9 mouse cellular contexts compared by ENCODE assay signal in the genomic region with DNA sequence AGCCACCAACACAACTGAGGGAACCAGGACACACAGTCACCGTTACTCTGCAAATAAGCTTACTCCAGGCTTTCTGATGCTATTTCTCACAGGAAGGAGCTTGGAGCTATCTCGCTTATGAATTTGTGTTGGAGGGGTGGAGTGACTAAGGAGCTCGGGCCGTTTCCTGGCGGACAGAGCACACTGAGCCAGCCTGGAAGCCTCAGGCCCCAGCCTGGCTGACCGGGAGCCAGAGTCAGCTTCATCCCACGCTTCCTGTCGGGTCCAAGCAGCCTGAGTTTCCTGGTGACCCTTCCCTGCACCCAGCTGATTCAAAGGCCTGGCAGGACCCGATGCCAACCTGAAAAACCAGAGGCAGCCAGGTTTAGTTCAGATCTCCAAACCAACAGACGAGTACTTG. TPM values are rescaled to one million over a fixed set of nuclear protein-coding genes. Genes with fewer than 3 reads are reported as not detected.
DNase-seq lines count a peak whose midpoint lies in the region; ATAC-seq and TF ChIP-seq lines count a peak whose summit lies in the region.
"Had no signal": no experiment of that assay in that cellular context is flagged by ENCODE, and none has a peak within 500 bp of the region (broad histone marks: within the 10 kb centered on the region; RNA-seq: fewer than 3 reads in every experiment).

No protein-coding gene starts in this region.

- TF ChIP-seq EP300 in liver, embryonic 14.5 days (IDR thresholded peaks at IDR 0.05; ENCODE audit: low read depth) = no peak

- intact Hi-C loops in gastrocnemius, adult 2 months (cut with DNase I) = no loop called here
- intact Hi-C loops in heart, postnatal 14 days (cut with DNase I) = no loop called here

- 0 out of 2 replicates have a peak, but pooled peaks have one; percentile 11 for ATAC-seq in liver, embryonic 14.5 days (ENCODE audit: insufficient read depth)
- ATAC-seq in midbrain, embryonic 11.5 days (ENCODE audit: low FRiP score) = no peak

- H3K4me2 ChIP-seq in liver, embryonic 14.5 days (ENCODE audit: low read depth) = no peak overlapping the region
- no peak overlapping the region for H3K4me2 ChIP-seq in midbrain, embryonic 11.5 days
- H3K4me2 ChIP-seq: limb, embryonic 13.5 days had no signal

- TF ChIP-seq CTCF in gastrocnemius, adult 2 months (IDR thresholded peaks at IDR 0.05) = no peak
- TF ChIP-seq CTCF in liver, embryonic 14.5 days (IDR thresholded peaks at IDR 0.05; ENCODE audit: low read depth) = no peak

- H3K36me3 ChIP-seq in liver, embryonic 14.5 days (replicated peaks; ENCODE audit: control insufficient read depth, insufficient read depth, low read depth) = no peaks in the 10 kb centered on the region
- H3K36me3 ChIP-seq in midbrain, embryonic 11.5 days (ENCODE audit: control insufficient read depth, insufficient read depth, low read length) = no peaks in the 10 kb centered on the region
- H3K36me3 ChIP-seq: limb, embryonic 13.5 days had no signal

- peak overlapping the region; percentile 73 for H3K27ac ChIP-seq in gastrocnemius, adult 2 months
- no peak overlapping the region for H3K27ac ChIP-seq in liver, embryonic 14.5 days
- H3K27ac ChIP-seq in midbrain, embryonic 11.5 days (ENCODE audit: low read depth, low read length) = no peak overlapping the region
- H3K27ac ChIP-seq: limb, embryonic 13.5 days had no signal

- H3K4me1 ChIP-seq in liver, embryonic 14.5 days (replicated peaks; ENCODE audit: control insufficient read depth in 2 of 2, insufficient read depth in 2 of 2, low read length in 1 of 2) = no peaks in the 10 kb centered on the region; a peak in 1 of 4 replicates
- H3K4me1 ChIP-seq in midbrain, embryonic 11.5 days (ENCODE audit: control insufficient read depth, insufficient read depth, low read length) = no peaks in the 10 kb centered on the region
- H3K4me1 ChIP-seq: limb, embryonic 13.5 days had no signal

- H3K9ac ChIP-seq in liver, embryonic 14.5 days (replicated peaks) = no peak overlapping the region
- H3K9ac ChIP-seq in midbrain, embryonic 11.5 days (ENCODE audit: low read length) = no peak overlapping the region
- H3K9ac ChIP-seq: limb, embryonic 13.5 days had no signal

- H3K9me3 ChIP-seq in liver, embryonic 14.5 days (ENCODE audit: control insufficient read depth, low read length) = no peaks in the 10 kb centered on the region
- no peaks in the 10 kb centered on the region for H3K9me3 ChIP-seq in midbrain, embryonic 11.5 days (ENCODE audit: control insufficient read depth, low read length)
- H3K9me3 ChIP-seq: limb, embryonic 13.5 days had no signal

- 47% methylated on average over 10 of the region's 10 CpGs for WGBS in liver, embryonic 14.5 days (ENCODE audit: insufficient replicate concordance)
- WGBS in midbrain, embryonic 11.5 days = 81% methylated on average over 10 of the region's 10 CpGs

- H3K4me3 ChIP-seq in gastrocnemius, adult 2 months = no peak overlapping the region
- H3K4me3 ChIP-seq in liver, embryonic 14.5 days (ENCODE audit: insufficient read depth in 1 of 2, low read depth in 2 of 2, low read length in 2 of 2) = no peak overlapping the region
- no peak overlapping the region for H3K4me3 ChIP-seq in midbrain, embryonic 11.5 days (ENCODE audit: low read depth, low read length)
- H3K4me3 ChIP-seq: limb, embryonic 13.5 days had no signal

- peak; percentile 87 for DNase-seq in 3T3-L1 (ENCODE audit: low read depth, low spot score)
- DNase-seq in gastrocnemius, adult 2 months = peak; percentile 70
- DNase-seq in heart, postnatal 14 days = peak; percentile 68 to 72
- DNase-seq in liver, embryonic 14.5 days (ENCODE audit: low read depth in 3 of 3, low spot score in 3 of 3) = no peak
- DNase-seq in thymus, postnatal 0 days (ENCODE audit: low spot score) = no peak
- no peak for DNase-seq in right cerebral cortex, postnatal 4 days
- DNase-seq in thymus, postnatal 4 days = no peak
- no peak for DNase-seq in midbrain, embryonic 11.5 days (ENCODE audit: low spot score, missing footprints)

- H3K27me3 ChIP-seq in liver, embryonic 14.5 days (ENCODE audit: control insufficient read depth, insufficient read depth, low read length) = no peaks in the 10 kb centered on the region
- no peaks in the 10 kb centered on the region for H3K27me3 ChIP-seq in midbrain, embryonic 11.5 days (ENCODE audit: control insufficient read depth, insufficient read depth, low read length)
- H3K27me3 ChIP-seq: limb, embryonic 13.5 days had no signal

RNA-seq across cellular contexts. Expression of gene Kpna2, which starts 31.7 kb away (rescaled TPM):
- total RNA-seq in gastrocnemius, adult 2 months (2021) = 10 to 100 TPM; 13.2 to 16.2 TPM
- 100 to 1,000 TPM in 1 of 2 experiments, 10 to 100 TPM in 1; 84.2 to 103 TPM for total RNA-seq in heart, postnatal 14 days (2021)
- 133 and 158 TPM in 2 replicates for polyA plus RNA-seq in liver, embryonic 14.5 days (2012; rRNA removed)
- polyA plus RNA-seq in liver, embryonic 14.5 days (2014; fragmentation: Nextera tagmentation; extraction: Ambion mirVana) = 277 and 283 TPM in 2 replicates
- polyA plus RNA-seq in thymus, postnatal 0 days (2015; fragmentation: Nextera tagmentation; extraction: Ambion mirVana) = 427 and 439 TPM in 2 replicates
- polyA plus RNA-seq in midbrain, embryonic 11.5 days (2014; fragmentation: Nextera tagmentation; extraction: Ambion mirVana) = 740 and 767 TPM in 2 replicates

RNA-seq across cellular contexts. Expression of gene Smurf2, which starts 47.1 kb away (rescaled TPM):
- 10 to 100 TPM; 26.5 to 32.2 TPM for total RNA-seq in gastrocnemius, adult 2 months (2021)
- total RNA-seq in heart, postnatal 14 days (2021) = 10 to 100 TPM; 36.4 to 39.4 TPM
- 2.6 and 3.2 TPM in 2 replicates for polyA plus RNA-seq in liver, embryonic 14.5 days (2012; rRNA removed)
- 3.8 and 4.0 TPM in 2 replicates for polyA plus RNA-seq in liver, embryonic 14.5 days (2014; fragmentation: Nextera tagmentation; extraction: Ambion mirVana)
- 7.3 and 8.7 TPM in 2 replicates for polyA plus RNA-seq in thymus, postnatal 0 days (2015; fragmentation: Nextera tagmentation; extraction: Ambion mirVana)
- 20.6 and 21.4 TPM in 2 replicates for polyA plus RNA-seq in midbrain, embryonic 11.5 days (2014; fragmentation: Nextera tagmentation; extraction: Ambion mirVana)

RNA-seq across cellular contexts. Expression of gene 1810010H24Rik, which starts 57.9 kb away (rescaled TPM):
- 1 to 10 TPM in 1 of 2 experiments, under 1 TPM in 1; 0.86 to 1.3 TPM for total RNA-seq in gastrocnemius, adult 2 months (2021)
- total RNA-seq in heart, postnatal 14 days (2021) = 1 to 10 TPM; 1.8 to 2.7 TPM
- polyA plus RNA-seq in liver, embryonic 14.5 days (2012; rRNA removed) = 1.8 and 1.9 TPM in 2 replicates
- 2.6 and 3.9 TPM in 2 replicates for polyA plus RNA-seq in liver, embryonic 14.5 days (2014; fragmentation: Nextera tagmentation; extraction: Ambion mirVana)
- polyA plus RNA-seq in thymus, postnatal 0 days (2015; fragmentation: Nextera tagmentation; extraction: Ambion mirVana) = 2.2 and 2.8 TPM in 2 replicates
- polyA plus RNA-seq in midbrain, embryonic 11.5 days (2014; fragmentation: Nextera tagmentation; extraction: Ambion mirVana) = 3.6 and 4.1 TPM in 2 replicates

Comparison
In these comparisons a context has a peak if more than half of its experiments do, and no peak if none do; other contexts are left out.
1. DNase-seq: peak in 3T3-L1 (single experiment), gastrocnemius, adult 2 months (single experiment) and heart, postnatal 14 days (2 of 2); none in liver, embryonic 14.5 days (0 of 3), thymus, postnatal 0 days (single experiment), right cerebral cortex, postnatal 4 days (single experiment), thymus, postnatal 4 days (single experiment) and midbrain, embryonic 11.5 days (single experiment).